Mouse (Mus musculus): ENCODE measurements around the gene Ssc5d. TPM values are rescaled to one million over a fixed set of nuclear protein-coding genes. Genes with fewer than 3 reads are reported as not detected.

The Ssc5d gene
- total and polyA plus RNA-seq, 3 experiments: 0.09 to 1.6 (median 0.30) TPM

DNA sequence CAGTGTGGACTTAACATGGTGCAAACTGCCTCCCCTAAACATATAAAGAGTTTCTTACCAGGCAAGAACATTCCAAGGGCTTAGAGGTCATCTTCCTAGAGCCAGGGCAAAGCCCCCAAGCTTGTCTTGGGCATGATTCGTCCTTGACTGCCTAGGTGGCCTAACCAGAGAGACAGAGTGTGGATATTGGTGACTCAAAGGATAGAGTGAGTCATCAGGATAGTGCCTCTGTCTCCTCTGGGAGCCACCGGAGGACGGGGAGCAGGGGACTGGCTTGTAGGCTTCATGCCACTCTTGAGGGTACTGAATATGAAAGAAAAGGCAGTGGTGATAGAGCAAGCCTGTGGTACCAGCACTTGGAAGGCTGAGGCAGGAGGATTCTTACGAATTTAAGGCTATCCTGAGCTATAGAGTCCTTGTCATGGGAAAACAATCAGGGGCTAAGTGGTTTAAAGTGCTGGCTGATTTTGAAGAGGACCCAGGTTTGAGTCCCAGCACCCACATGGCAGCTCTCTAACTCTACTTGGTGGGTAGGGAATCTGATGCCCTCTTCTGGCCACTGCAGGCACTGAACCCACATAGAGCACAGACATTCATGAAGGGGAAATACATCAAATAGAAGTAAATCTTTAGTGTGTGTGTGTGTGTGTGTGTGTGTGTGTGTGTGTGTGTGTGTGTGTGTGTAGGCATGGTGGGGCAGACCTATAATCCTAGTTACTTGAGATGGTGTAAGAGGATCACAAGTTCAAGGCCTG, 8.8 kb downstream of the Ssc5d start:
- no peaks in the 10 kb centered on the region for H3K79me2 ChIP-seq (replicated peaks; ENCODE audit: control insufficient read depth, extremely low read depth, insufficient read depth, poor library complexity, severe bottlenecking)

DNA sequence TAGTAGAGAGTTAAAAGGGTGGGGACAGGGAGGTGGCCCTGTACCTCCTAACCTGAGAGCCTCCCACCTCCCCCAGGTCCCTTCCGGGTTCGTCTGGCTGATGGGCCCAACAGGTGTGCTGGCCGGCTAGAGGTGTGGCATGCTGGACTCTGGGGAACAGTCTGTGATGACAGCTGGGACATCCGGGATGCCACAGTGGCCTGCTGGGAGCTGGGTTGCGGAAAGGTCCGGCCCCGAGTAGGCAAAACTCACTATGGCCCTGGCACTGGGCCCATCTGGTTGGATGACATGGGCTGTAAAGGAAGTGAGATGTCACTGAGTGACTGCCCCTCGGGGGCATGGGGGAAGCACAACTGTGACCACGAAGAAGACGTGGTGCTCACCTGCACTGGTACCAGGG, 11.2 kb downstream of the Ssc5d start:
- TF ChIP-seq JUN (IDR thresholded peaks at IDR 0.05; ENCODE audit: insufficient read depth, low read depth, low read length) (no peak), ELF1 (IDR thresholded peaks at IDR 0.05; ENCODE audit: low read depth, low read length) (peak; percentile 33; the same call in 1 of the 2 replicates), TBP (conservative IDR thresholded peaks at IDR 0.05; ENCODE audit: low read depth, low read length) (no peak)
- peaks cover 0 to 2% of the 10 kb centered on the region in 2 experiments for H3K36me3 ChIP-seq (replicated peaks in 1 of 2; ENCODE audit: control insufficient read depth in 1 of 2, insufficient read depth in 1 of 2, low read length in 1 of 2)
- in situ Hi-C loops (cut with MboI; ENCODE audit: low pct_ligation_motif_present, low pct_unique_long_range_greater_than_20kb, low sequenced_read_pairs): no loop called here

More for the DNA sequence above, 8.8 kb downstream of the Ssc5d start:
- Histone ChIP-seq H3K4me3 (replicated peaks in 1 of 3; ENCODE audit: low read depth in 2 of 3, low read length in 2 of 3, poor library complexity in 1 of 3) (no peak overlapping the region), H3K4me1 (ENCODE audit: control insufficient read depth in 1 of 2, insufficient read depth in 2 of 2) (peaks cover 6 to 38% of the 10 kb centered on the region in 2 experiments), H3K4me2 (ENCODE audit: insufficient read depth, low read depth, poor library complexity, severe bottlenecking) (no peak overlapping the region), H3K27ac (ENCODE audit: insufficient read depth, low read depth) (no peak overlapping the region), H3K9me3 (replicated peaks; ENCODE audit: low read length) (peaks cover 5% of the 10 kb centered on the region), H3K27me3 (replicated peaks) (no peaks in the 10 kb centered on the region), H3K36me3 (replicated peaks in 1 of 2; ENCODE audit: control insufficient read depth in 1 of 2, insufficient read depth in 1 of 2, low read length in 1 of 2) (no peaks in the 10 kb centered on the region), H3K9ac (ENCODE audit: insufficient read depth, low read depth) (no peak overlapping the region)
- TF ChIP-seq ELF1 (IDR thresholded peaks at IDR 0.05; ENCODE audit: low read depth, low read length): no peak
- TF ChIP-seq JUND (conservative IDR thresholded peaks at IDR 0.05; ENCODE audit: low read depth, low read length): no peak
- TF ChIP-seq CTCF (conservative IDR thresholded peaks at IDR 0.05 in 1 of 2, IDR thresholded peaks at IDR 0.05 in 1 of 2; ENCODE audit: low read depth in 2 of 2, low read length in 2 of 2): peak in 1 of 2 experiments; percentile 36; a peak in 1 of 4 replicates
- 0 out of 2 replicates have a peak, but pooled peaks have one; percentile 8 for TF ChIP-seq SMC3 (IDR thresholded peaks at IDR 0.05; ENCODE audit: low read depth, low read length)
- in situ Hi-C loops (cut with MboI; ENCODE audit: low pct_ligation_motif_present, low pct_unique_long_range_greater_than_20kb, low sequenced_read_pairs) (no loop called here), dilution Hi-C loops (cut with MboI; ENCODE audit: extremely low pct_ligation_motif_present, extremely low pct_unique_long_range_greater_than_20kb, low sequenced_read_pairs) (no loop called here)
- DNase-seq (ENCODE audit: extremely low read depth): no peak

DNA sequence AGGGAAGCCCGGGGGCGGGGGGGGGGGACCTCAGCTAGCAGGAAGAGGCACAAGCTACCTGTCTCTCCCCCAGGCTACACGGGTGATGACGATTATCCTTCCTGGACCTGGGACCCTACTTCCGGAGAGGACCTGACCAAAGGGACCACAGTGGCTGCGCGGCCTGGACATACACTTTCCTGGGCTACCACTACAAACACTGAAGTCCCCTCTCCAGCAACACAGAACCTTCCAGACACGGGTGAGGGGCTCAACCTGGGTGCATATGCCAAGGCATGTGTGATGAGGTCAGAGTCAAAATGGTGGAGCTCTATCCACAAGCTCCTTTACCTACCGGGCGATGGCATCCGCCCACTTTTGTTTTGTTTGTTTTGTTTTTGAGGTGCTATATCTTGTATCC, 11.8 kb downstream of the Ssc5d start:
- in situ Hi-C loops (cut with MboI; ENCODE audit: low pct_ligation_motif_present, low pct_unique_long_range_greater_than_20kb, low sequenced_read_pairs): no loop called here
- peaks cover 6 to 35% of the 10 kb centered on the region in 2 experiments for H3K4me1 ChIP-seq (ENCODE audit: control insufficient read depth in 1 of 2, insufficient read depth in 2 of 2)
- dilution Hi-C loops (cut with MboI; ENCODE audit: extremely low pct_ligation_motif_present, extremely low pct_unique_long_range_greater_than_20kb, low sequenced_read_pairs): no loop called here
- H3K4me2 ChIP-seq (ENCODE audit: insufficient read depth, low read depth, poor library complexity, severe bottlenecking): no peak overlapping the region
- no peaks in the 10 kb centered on the region for H3K79me2 ChIP-seq (replicated peaks; ENCODE audit: control insufficient read depth, extremely low read depth, insufficient read depth, poor library complexity, severe bottlenecking)
- peaks cover 0 to 2% of the 10 kb centered on the region in 2 experiments for H3K36me3 ChIP-seq (replicated peaks in 1 of 2; ENCODE audit: control insufficient read depth in 1 of 2, insufficient read depth in 1 of 2, low read length in 1 of 2)
- peak overlapping the region in 1 of 3 experiments; percentile 14 for H3K4me3 ChIP-seq (replicated peaks in 1 of 3; ENCODE audit: low read depth in 2 of 3, low read length in 2 of 3, poor library complexity in 1 of 3)
- H3K27me3 ChIP-seq (replicated peaks): no peaks in the 10 kb centered on the region
- no peak overlapping the region for H3K9ac ChIP-seq (ENCODE audit: insufficient read depth, low read depth)
- H3K27ac ChIP-seq (ENCODE audit: insufficient read depth, low read depth): no peak overlapping the region
- peaks cover 5% of the 10 kb centered on the region for H3K9me3 ChIP-seq (replicated peaks; ENCODE audit: low read length)
- no peak for DNase-seq (ENCODE audit: extremely low read depth)
- TF ChIP-seq ZMIZ1 (IDR thresholded peaks at IDR 0.05; ENCODE audit: low read depth, low read length) (no peak), CTCF (conservative IDR thresholded peaks at IDR 0.05 in 1 of 2, IDR thresholded peaks at IDR 0.05 in 1 of 2; ENCODE audit: low read depth in 2 of 2, low read length in 2 of 2) (no peak), UBTF (IDR thresholded peaks at IDR 0.05; ENCODE audit: low read depth, low read length) (no peak), ETS1 (conservative IDR thresholded peaks at IDR 0.05; ENCODE audit: low read depth, low read length) (no peak), BHLHE40 (IDR thresholded peaks at IDR 0.05; ENCODE audit: low read depth, low read length) (no peak), IRF4 (IDR thresholded peaks at IDR 0.05; ENCODE audit: low read depth, low read length) (no peak), KAT2A (IDR thresholded peaks at IDR 0.05; ENCODE audit: insufficient replicate concordance, low read length) (no peak), MEF2A (IDR thresholded peaks at IDR 0.05; ENCODE audit: borderline replicate concordance, low read depth, low read length) (no peak), NELFE (IDR thresholded peaks at IDR 0.05; ENCODE audit: low read depth, low read length) (no peak), MXI1 (IDR thresholded peaks at IDR 0.05; ENCODE audit: low read depth, low read length) (no peak), HCFC1 (IDR thresholded peaks at IDR 0.05; ENCODE audit: low read depth, low read length) (no peak), TCF12 (IDR thresholded peaks at IDR 0.05; ENCODE audit: low read depth, low read length) (no peak), POLR2AphosphoS2 (IDR thresholded peaks at IDR 0.05; ENCODE audit: low read depth, low read length) (no peak), NRF1 (IDR thresholded peaks at IDR 0.05; ENCODE audit: low read depth, low read length) (no peak), E2F4 (IDR thresholded peaks at IDR 0.05; ENCODE audit: insufficient replicate concordance, low read depth, low read length) (no peak), USF2 (conservative IDR thresholded peaks at IDR 0.05; ENCODE audit: low read depth, low read length) (no peak), PAX5 (IDR thresholded peaks at IDR 0.05; ENCODE audit: low read length) (no peak), MYC (IDR thresholded peaks at IDR 0.05; ENCODE audit: low read depth, low read length) (no peak), MAZ (IDR thresholded peaks at IDR 0.05; ENCODE audit: low read depth, low read length) (no peak)

More for the DNA sequence above, 11.2 kb downstream of the Ssc5d start:
- Histone ChIP-seq H3K27me3 (replicated peaks) (no peaks in the 10 kb centered on the region), H3K9me3 (replicated peaks; ENCODE audit: low read length) (peaks cover 5% of the 10 kb centered on the region), H3K4me2 (ENCODE audit: insufficient read depth, low read depth, poor library complexity, severe bottlenecking) (no peak overlapping the region), H3K79me2 (replicated peaks; ENCODE audit: control insufficient read depth, extremely low read depth, insufficient read depth, poor library complexity, severe bottlenecking) (no peaks in the 10 kb centered on the region), H3K4me3 (replicated peaks in 1 of 3; ENCODE audit: low read depth in 2 of 3, low read length in 2 of 3, poor library complexity in 1 of 3) (peak overlapping the region in 1 of 3 experiments; percentile 14), H3K27ac (ENCODE audit: insufficient read depth, low read depth) (no peak overlapping the region), H3K4me1 (ENCODE audit: control insufficient read depth in 1 of 2, insufficient read depth in 2 of 2) (peaks cover 6 to 38% of the 10 kb centered on the region in 2 experiments), H3K9ac (ENCODE audit: insufficient read depth, low read depth) (no peak overlapping the region)
- dilution Hi-C loops (cut with MboI; ENCODE audit: extremely low pct_ligation_motif_present, extremely low pct_unique_long_range_greater_than_20kb, low sequenced_read_pairs): no loop called here
- peak; percentile 31 for DNase-seq (ENCODE audit: extremely low read depth)
